Mouse (Mus musculus) hindbrain, embryonic 12.5 days (tissue): ENCODE results near the gene Clec16a. TPM values are rescaled to one million over a fixed set of nuclear protein-coding genes. Genes with fewer than 3 reads are reported as not detected.

Source experiments
- ATAC-seq: fragments of 200-750 bp; cut with Nextera tagmentation; 2 replicates; pipeline ENCODE4 v1.8.0; 2017; ENCODE audit warnings: moderate TSS enrichment; ENCODE audit not compliant: low FRiP score
- H3K27ac ChIP-seq: fragments of 300-500 bp; sonication (generic); 2 replicates; pipeline ENCODE4 v1.5.1; 2016; ENCODE audit warnings: mild to moderate bottlenecking
- H3K27me3 ChIP-seq: fragments of 300-500 bp; sonication (generic); 2 replicates; pipeline ENCODE4 v1.6.1; 2016; ENCODE audit warnings: mild to moderate bottlenecking
- H3K36me3 ChIP-seq: fragments of 300-500 bp; sonication (generic); 2 replicates; pipeline ENCODE4 v1.6.1; 2016; ENCODE audit warnings: mild to moderate bottlenecking
- H3K4me1 ChIP-seq: fragments of 300-500 bp; sonication (generic); 2 replicates; pipeline ENCODE4 v1.6.1; 2016
- H3K4me2 ChIP-seq: fragments of 300-500 bp; sonication (generic); replicated peaks from 2 replicates; pipeline ENCODE4 v1.6.1; 2016; ENCODE audit warnings: mild to moderate bottlenecking
- H3K4me3 ChIP-seq: fragments of 300-500 bp; sonication (generic); 2 replicates; pipeline ENCODE4 v1.5.1; 2016; ENCODE audit warnings: mild to moderate bottlenecking
- H3K9ac ChIP-seq: fragments of 300-500 bp; sonication (generic); 2 replicates; pipeline ENCODE4 v1.6.1; 2016; ENCODE audit warnings: mild to moderate bottlenecking, moderate library complexity
- H3K9me3 ChIP-seq: fragments of 300-500 bp; sonication (generic); replicated peaks from 2 replicates; pipeline ENCODE4 v1.6.1; 2016; ENCODE audit warnings: mild to moderate bottlenecking
- WGBS: fragments of 180-500 bp; shearing (Covaris S2); methylation state at CpG from one replicate; pipeline ENCODE4 v1.1.7; 2016; 5-methylcytosine and 5-hydroxymethylcytosine counted together
- polyA plus RNA-seq: library from polyadenylated mRNA; unstranded; fragments of >200 nt; fragmentation: Nextera tagmentation; extraction: Ambion mirVana; gene quantifications from 2 replicates; pipeline ENCODE4 v1.2.1, GENCODE M21; 2016

Clec16a gene
- polyA plus RNA-seq, 1 experiment from 2014 or later: 51.4 TPM

DNA sequence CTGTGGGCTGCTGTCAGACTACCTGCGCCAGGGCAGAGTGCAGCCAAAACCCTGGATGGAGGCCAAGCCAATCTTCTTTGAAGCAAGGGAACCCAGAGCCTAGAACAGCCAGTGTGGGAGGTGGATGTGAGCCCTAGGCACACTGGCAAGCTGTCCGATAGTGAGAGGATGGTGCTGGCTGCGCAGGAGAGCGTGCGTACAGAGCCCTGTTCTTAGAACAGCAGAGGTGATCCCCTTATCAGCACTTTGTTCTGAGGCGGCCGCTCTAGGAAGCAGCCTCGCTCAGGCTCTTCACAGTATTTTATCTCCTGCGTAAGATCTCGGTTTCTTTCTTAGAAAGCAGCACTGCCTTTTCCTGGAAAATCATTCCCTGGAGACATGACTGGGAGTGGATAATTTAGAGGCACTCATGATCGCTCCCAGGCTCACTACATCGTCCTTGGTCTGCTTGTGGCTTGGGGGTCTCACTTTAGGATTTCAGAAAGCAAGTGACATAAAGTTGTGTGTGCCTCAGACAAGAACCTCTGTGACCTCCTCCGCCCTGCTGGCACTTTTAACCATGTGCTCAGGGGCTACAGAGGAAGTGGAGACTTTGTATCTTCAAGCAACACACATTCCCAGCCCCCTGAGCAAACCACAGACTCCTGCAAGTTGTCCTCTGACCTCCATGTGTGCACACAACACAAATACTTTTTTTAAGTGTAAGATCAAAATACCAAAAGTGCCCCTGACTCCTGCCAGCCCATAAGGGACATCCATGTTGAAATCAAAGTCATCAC lies 94.2 kb downstream of the Clec16a start:
- no peak overlapping the region for H3K4me3 ChIP-seq
- ATAC-seq: no peak
- no peaks in the 10 kb centered on the region for H3K36me3 ChIP-seq
- no peaks in the 10 kb centered on the region for H3K9me3 ChIP-seq
- 84% methylated on average over 13 of the region's 13 CpGs for WGBS
- H3K4me2 ChIP-seq: no peak overlapping the region
- no peak overlapping the region for H3K9ac ChIP-seq
- no peaks in the 10 kb centered on the region for H3K27me3 ChIP-seq
- no peaks in the 10 kb centered on the region for H3K4me1 ChIP-seq
- H3K27ac ChIP-seq: no peak overlapping the region

DNA sequence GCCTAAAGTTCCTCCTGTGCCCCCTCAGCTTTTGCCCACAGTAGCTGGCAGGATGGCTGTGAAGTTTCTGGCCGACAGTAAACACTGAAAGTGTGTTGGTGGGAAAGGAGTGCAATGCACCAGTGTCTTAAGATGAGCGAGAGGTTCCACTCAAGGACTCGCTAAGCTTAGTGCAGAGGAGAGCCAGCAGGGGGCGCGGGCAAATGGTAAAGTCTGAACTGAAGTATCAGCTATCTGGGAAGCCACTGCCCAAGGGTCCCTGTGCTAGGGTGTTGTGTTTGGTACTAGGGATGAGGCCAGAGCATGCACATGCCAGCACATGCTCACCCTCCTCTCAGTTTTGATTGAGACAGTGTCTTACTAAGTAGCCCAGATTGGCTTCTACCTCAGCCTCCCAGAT lies 94.9 kb downstream of the Clec16a start:
- 10% methylated on average over 5 of the region's 5 CpGs for WGBS
- Histone ChIP-seq H3K27me3 (no peaks in the 10 kb centered on the region), H3K4me2 (no peak overlapping the region), H3K4me1 (no peaks in the 10 kb centered on the region), H3K9me3 (no peaks in the 10 kb centered on the region), H3K4me3 (no peak overlapping the region), H3K27ac (no peak overlapping the region), H3K36me3 (no peaks in the 10 kb centered on the region), H3K9ac (no peak overlapping the region)
- 0 out of 2 replicates have a peak, but pooled peaks have one; percentile 58 for ATAC-seq

DNA sequence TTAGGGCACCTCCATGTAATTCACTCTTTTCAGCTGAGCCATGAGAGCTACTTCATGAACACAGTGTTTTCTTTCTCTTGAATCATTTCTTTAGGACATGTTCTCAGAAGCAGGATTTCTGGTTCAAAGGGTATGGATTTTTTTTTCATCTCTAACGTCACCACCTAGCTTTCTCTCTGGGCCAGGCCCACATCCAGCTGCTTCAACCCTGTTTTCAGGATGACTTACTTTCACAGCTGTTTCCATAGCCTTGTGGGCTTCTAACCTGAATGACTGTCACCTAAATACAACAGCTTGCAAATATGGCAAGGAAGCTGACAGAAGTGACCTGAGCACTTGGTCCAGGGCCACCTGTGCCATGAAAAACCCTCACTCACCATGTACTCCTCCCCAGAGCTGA lies 96.0 kb downstream of the Clec16a start:
- H3K4me3 ChIP-seq: no peak overlapping the region
- no peaks in the 10 kb centered on the region for H3K36me3 ChIP-seq
- H3K9me3 ChIP-seq: no peaks in the 10 kb centered on the region
- no peaks in the 10 kb centered on the region for H3K27me3 ChIP-seq
- ATAC-seq: no peak
- no peak overlapping the region for H3K27ac ChIP-seq
- no peaks in the 10 kb centered on the region for H3K4me1 ChIP-seq
- WGBS: 79% methylated on average over 1 of the region's 1 CpGs
- H3K4me2 ChIP-seq: no peak overlapping the region
- no peak overlapping the region for H3K9ac ChIP-seq

DNA sequence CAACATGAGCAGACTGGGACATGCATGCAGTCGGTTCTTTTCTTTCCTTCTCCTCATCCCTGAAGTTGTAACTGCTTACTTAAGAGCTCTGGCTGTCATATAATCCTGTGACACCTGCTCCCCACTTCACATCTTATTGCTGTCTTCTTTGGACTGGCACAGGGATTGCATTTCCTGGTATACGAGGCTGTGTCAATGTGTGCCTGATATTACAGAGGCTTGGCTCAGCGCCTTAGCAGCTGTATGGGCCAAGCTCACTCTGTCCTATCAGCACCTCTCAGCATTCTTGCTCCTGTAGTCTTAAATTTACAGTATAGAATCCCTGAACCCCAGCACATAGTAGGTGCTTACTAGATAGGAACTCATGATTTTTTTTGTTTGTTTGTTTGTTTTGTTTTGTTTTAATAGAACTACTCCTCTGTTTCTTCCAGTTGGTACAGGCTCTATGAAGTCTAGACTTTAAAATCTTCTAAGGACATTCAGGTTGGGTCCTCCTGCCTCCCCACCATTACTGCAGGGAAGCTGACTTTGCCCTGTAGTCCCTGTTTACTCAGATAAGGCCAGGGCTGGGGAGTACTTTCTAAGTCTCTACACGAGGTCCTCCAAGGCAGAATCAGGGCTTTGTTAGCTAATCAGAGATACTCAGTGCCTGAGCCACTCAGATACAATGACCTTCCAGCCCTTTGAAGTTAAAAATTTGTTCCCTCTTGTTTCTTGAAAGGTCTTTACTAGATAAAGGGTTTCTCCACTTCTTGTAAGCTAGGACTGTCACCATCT lies 97.9 kb downstream of the Clec16a start:
- no peaks in the 10 kb centered on the region for H3K9me3 ChIP-seq
- H3K4me3 ChIP-seq: no peak overlapping the region
- no peaks in the 10 kb centered on the region for H3K4me1 ChIP-seq
- no peak for ATAC-seq
- H3K4me2 ChIP-seq: no peak overlapping the region
- H3K9ac ChIP-seq: no peak overlapping the region
- 56% methylated on average over 4 of the region's 4 CpGs for WGBS
- H3K36me3 ChIP-seq: no peaks in the 10 kb centered on the region
- no peak overlapping the region for H3K27ac ChIP-seq
- no peaks in the 10 kb centered on the region for H3K27me3 ChIP-seq

DNA sequence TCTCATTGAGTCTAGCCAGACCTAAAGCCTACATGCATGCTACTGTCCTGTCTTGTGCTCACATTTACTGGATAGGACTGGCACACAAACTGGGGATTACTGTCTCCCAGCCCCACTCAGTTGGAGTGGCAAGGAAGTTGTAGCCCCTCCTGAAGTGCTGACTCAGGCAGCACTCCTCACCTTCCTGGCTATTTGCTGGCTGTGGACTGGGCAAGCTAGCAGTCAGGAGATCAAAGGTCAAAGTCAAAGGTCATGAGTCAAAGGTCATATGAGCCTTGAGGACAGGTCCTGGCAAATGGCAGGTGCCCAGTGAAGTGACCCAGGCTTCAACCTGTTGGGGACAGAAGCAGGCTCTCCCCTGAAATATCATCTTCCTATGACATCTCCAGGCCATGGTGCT lies 99.1 kb downstream of the Clec16a start:
- H3K36me3 ChIP-seq: no peaks in the 10 kb centered on the region
- H3K27ac ChIP-seq: no peak overlapping the region
- no peak overlapping the region for H3K9ac ChIP-seq
- ATAC-seq: no peak
- no peaks in the 10 kb centered on the region for H3K9me3 ChIP-seq
- no peaks in the 10 kb centered on the region for H3K27me3 ChIP-seq
- no peak overlapping the region for H3K4me2 ChIP-seq
- H3K4me1 ChIP-seq: no peaks in the 10 kb centered on the region
- H3K4me3 ChIP-seq: no peak overlapping the region

DNA sequence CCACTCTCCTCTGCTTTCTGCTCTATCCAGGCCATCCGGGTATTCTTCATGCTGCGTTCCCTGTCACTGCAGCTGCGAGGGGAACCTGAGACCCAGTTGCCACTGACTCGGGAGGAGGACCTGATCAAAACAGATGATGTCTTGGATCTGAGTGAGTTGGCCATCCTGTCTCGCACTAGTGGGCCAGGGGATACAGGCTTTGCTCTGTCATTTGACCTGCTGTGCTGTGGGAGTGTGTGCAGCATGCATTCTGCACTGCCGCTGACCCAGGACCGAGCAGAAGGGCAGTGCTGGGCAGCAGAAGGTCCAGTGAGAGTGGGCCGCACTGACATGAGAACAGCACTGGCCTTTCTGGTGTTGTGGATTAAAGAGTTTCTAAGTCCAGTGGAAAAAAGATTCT lies 99.6 kb downstream of the Clec16a start:
- no peak overlapping the region for H3K4me2 ChIP-seq
- H3K36me3 ChIP-seq: no peaks in the 10 kb centered on the region
- no peak for ATAC-seq
- no peaks in the 10 kb centered on the region for H3K9me3 ChIP-seq
- no peaks in the 10 kb centered on the region for H3K27me3 ChIP-seq
- H3K27ac ChIP-seq: no peak overlapping the region
- no peak overlapping the region for H3K9ac ChIP-seq
- no peak overlapping the region for H3K4me3 ChIP-seq
- 80% methylated on average over 8 of the region's 8 CpGs for WGBS
- H3K4me1 ChIP-seq: no peaks in the 10 kb centered on the region

DNA sequence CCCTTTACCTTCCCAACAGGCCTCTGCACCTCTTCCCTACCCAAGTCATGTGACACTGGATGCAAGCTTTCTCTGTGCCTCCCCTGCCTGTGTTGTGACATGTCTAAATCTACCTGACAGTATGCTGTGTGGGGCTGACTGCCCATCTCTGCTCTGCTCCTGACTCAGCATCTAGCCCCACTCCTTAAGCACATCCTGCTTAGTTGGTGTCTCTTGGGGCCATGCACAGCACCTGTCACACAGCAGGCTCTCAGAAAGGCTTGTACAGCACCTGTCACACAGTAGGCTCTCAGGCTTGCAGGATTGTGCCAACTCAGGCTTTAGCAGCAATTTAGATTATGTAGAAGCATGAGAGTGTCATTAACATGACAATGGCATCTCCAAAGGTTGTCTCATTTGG lies 106.7 kb downstream of the Clec16a start:
- H3K36me3 ChIP-seq: no peaks in the 10 kb centered on the region
- H3K4me3 ChIP-seq: no peak overlapping the region
- no peak overlapping the region for H3K27ac ChIP-seq
- H3K9ac ChIP-seq: no peak overlapping the region
- no peak for ATAC-seq
- no peaks in the 10 kb centered on the region for H3K27me3 ChIP-seq
- peaks cover 16% of the 10 kb centered on the region for H3K4me1 ChIP-seq
- H3K4me2 ChIP-seq: no peak overlapping the region
- H3K9me3 ChIP-seq: no peaks in the 10 kb centered on the region

DNA sequence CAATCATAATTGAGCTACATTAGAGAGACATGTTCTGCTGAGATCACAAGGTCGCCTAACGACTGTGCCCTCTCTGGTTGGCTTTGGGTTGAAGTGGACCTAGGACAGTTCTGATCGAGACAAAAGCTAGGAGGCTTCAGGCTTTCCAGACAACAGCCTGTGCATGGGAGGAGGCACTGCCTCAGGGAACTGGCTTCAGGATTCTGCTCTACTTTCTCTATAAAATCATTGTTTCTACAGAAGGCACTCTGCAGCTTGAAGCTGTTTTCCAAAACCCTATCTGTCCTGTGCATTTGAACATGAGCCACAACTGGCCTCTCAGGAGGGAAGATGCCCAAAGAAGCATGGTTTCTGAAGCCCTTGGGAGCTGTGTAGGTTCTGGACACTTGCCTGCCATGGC lies 107.8 kb downstream of the Clec16a start:
- no peak overlapping the region for H3K27ac ChIP-seq
- H3K4me1 ChIP-seq: peaks cover 17% of the 10 kb centered on the region
- no peak overlapping the region for H3K4me3 ChIP-seq
- no peaks in the 10 kb centered on the region for H3K9me3 ChIP-seq
- H3K4me2 ChIP-seq: no peak overlapping the region
- no peaks in the 10 kb centered on the region for H3K27me3 ChIP-seq
- H3K9ac ChIP-seq: no peak overlapping the region
- 80% methylated on average over 3 of the region's 3 CpGs for WGBS
- ATAC-seq: no peak
- H3K36me3 ChIP-seq: no peaks in the 10 kb centered on the region

DNA sequence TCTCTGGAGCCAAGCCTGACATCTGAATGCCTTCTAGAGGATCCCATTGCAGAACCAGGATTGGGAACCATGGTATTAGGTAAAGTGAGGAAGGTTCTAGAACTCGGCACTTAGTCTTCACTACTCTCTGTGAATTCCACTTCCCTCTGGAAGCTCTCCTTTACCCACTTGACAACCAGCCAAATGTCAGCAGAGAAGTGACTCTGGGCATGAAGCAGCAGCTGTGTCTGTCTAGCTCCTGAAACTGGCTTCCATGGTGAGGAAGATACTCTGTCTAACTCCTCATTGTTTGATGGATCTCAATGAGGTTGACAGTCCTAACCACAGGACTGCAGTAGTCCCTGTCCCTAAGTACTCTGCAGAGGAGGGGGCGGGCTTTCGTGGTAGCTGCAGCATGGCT lies 110.1 kb downstream of the Clec16a start:
- no peak overlapping the region for H3K27ac ChIP-seq
- peaks cover 20% of the 10 kb centered on the region for H3K4me1 ChIP-seq
- WGBS: 71% methylated on average over 3 of the region's 3 CpGs
- no peak overlapping the region for H3K9ac ChIP-seq
- H3K4me2 ChIP-seq: no peak overlapping the region
- H3K9me3 ChIP-seq: no peaks in the 10 kb centered on the region
- ATAC-seq: no peak
- H3K4me3 ChIP-seq: no peak overlapping the region
- H3K36me3 ChIP-seq: no peaks in the 10 kb centered on the region
- H3K27me3 ChIP-seq: no peaks in the 10 kb centered on the region

DNA sequence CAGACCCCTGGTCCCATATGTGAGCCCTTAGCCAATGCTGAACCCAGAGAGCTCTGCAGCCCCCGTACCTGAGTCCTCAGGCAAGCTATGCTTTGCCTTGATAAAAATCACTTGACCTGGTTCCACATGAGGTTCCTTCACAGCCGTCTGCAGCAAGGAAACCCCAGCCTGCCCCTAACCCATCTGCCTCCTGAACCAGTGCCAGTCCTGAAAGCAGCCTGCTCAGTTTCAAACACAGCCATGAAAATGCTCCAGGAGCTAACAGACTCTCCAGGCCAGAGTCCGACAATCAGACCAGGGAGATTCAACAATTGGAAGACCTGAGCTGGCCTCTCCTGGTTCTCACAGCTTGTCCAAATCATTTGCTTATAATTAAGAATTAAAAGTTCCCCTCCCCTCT lies 110.8 kb downstream of the Clec16a start:
- Histone ChIP-seq H3K4me3 (no peak overlapping the region), H3K4me1 (peaks cover 23% of the 10 kb centered on the region), H3K9me3 (no peaks in the 10 kb centered on the region), H3K36me3 (no peaks in the 10 kb centered on the region), H3K9ac (no peak overlapping the region), H3K27ac (no peak overlapping the region), H3K27me3 (no peaks in the 10 kb centered on the region), H3K4me2 (no peak overlapping the region)
- no peak for ATAC-seq
- 75% methylated on average over 3 of the region's 3 CpGs for WGBS

DNA sequence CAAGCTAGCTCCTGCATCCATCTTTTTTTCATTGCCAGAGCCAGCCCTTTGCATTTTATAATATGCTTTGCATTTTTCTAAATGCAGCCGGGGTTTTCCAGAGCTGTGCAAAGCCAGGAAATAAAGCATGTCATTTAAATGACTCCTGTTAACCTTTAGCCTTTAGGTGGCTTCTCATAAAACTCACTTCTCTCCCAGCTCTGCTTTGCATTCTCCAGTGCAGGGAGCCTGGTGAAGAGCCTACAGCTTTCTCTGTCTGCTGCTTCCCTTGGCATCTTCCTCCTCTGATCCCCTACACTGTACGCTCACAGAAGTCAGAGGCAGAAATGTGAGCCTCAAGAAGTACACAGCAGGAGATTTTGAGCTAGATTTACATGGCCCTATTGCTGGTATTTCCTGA lies 111.3 kb downstream of the Clec16a start:
- no peak for ATAC-seq
- H3K4me2 ChIP-seq: no peak overlapping the region
- no peaks in the 10 kb centered on the region for H3K36me3 ChIP-seq
- no peak overlapping the region for H3K4me3 ChIP-seq
- no peak overlapping the region for H3K9ac ChIP-seq
- WGBS: 50% methylated on average over 2 of the region's 2 CpGs
- H3K4me1 ChIP-seq: peaks cover 22% of the 10 kb centered on the region
- no peaks in the 10 kb centered on the region for H3K9me3 ChIP-seq
- H3K27me3 ChIP-seq: no peaks in the 10 kb centered on the region
- no peak overlapping the region for H3K27ac ChIP-seq

DNA sequence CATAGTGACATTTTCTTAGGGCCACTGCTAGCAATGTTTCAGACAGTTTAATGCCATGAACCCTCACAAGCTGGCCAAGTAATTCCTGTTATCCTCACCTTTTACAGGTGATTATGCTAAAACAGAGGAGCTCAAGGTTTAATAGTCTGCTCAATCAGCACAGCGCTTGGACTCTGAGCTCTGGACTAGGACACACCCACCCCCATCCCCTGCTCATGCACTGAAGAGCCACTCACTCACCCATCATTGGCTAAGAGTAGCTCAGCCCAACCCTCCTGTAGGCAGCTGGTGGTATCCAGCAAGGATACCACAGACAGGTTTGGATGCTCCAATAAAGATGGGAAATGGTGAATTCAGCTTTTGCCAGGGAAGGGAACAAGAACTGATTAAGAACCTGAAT lies 111.8 kb downstream of the Clec16a start:
- WGBS: 75% methylated on average over 1 of the region's 1 CpGs
- ATAC-seq: no peak
- no peak overlapping the region for H3K9ac ChIP-seq

DNA sequence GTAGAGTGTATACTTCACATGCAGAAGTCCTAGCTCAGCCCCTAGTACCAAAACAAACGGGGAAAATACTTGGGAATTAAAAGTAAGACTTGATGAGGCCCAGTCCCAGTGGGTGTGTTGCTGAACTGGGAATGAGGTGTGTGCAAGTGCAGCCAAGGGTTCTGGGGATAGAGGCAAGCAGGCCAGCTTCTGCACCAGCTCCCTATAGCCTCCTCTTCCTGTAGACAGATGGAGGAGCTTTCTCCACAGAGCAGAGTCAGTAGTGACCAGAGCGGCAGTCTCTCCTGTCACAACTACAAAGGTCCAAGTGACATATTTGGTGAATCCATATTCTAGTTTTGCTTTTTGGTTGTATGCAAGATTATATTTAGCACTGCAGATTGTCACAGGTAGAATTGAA lies 114.1 kb downstream of the Clec16a start:
- Histone ChIP-seq H3K4me3 (no peak overlapping the region), H3K36me3 (no peaks in the 10 kb centered on the region), H3K9ac (no peak overlapping the region), H3K27me3 (no peaks in the 10 kb centered on the region), H3K4me2 (no peak overlapping the region), H3K4me1 (peaks cover 16% of the 10 kb centered on the region), H3K27ac (peak overlapping the region; percentile 37; the same call in 1 of the 2 replicates), H3K9me3 (no peaks in the 10 kb centered on the region)
- no peak for ATAC-seq
- 86% methylated on average over 2 of the region's 2 CpGs for WGBS

More for the DNA sequence above, 111.8 kb downstream of the Clec16a start:
- H3K4me3 ChIP-seq: no peak overlapping the region
- H3K36me3 ChIP-seq: no peaks in the 10 kb centered on the region
- no peak overlapping the region for H3K4me2 ChIP-seq
- H3K4me1 ChIP-seq: peaks cover 17% of the 10 kb centered on the region
- H3K9me3 ChIP-seq: no peaks in the 10 kb centered on the region
- no peaks in the 10 kb centered on the region for H3K27me3 ChIP-seq
- no peak overlapping the region for H3K27ac ChIP-seq
